Mouse (Mus musculus) heart, adult 2 months (tissue): Measurements from ENCODE around the gene Nptxr.

Experiments
- EP300 ChIP-seq: fragments of 200-500 bp; IDR thresholded peaks from 2 replicates; pipeline ENCODE4 v1.6.1; 2011; ENCODE audit warnings: low read depth, low read length, control low read depth; ENCODE audit not compliant: insufficient read depth
- POLR2A ChIP-seq: fragments of 200-500 bp; IDR thresholded peaks from 2 replicates; pipeline ENCODE4 v1.6.1; 2011; ENCODE audit warnings: mild to moderate bottlenecking, low read depth, low read length, control low read depth; ENCODE audit not compliant: insufficient read depth

DNA sequence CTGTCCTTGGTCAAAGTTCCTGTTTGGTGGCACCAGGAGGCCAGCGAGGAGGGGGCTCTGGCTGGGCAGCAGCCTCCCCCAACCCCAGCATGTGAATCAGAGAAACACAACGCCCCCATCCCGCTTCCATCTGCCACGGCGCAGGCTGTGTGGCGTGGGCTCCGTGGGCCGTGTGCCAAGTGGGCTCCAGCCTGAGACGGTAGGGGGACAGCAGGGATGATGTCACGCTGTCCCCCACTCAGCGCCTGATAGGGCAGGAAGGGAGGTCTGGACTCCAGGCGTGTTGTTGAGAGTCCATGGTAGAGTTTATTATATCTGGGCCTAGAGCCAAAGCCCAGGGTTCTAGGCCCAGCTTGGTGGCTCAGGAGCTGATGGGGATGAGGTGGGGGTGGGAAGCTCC lies 8.3 kb downstream of the Nptxr start:
- TF ChIP-seq POLR2A (no peak), EP300 (no peak)
